Mouse (Mus musculus) liver, adult 2 months (tissue): Measurements from ENCODE around the gene Pgghg.

ENCODE experiments used
- CTCF ChIP-seq: fragments of 200-500 bp; IDR thresholded peaks from 2 replicates; pipeline ENCODE4 v1.5.1; 2011; ENCODE audit warnings: low read depth, low read length, control low read depth
- POLR2A ChIP-seq: fragments of 200-500 bp; IDR thresholded peaks from 2 replicates; pipeline ENCODE4 v1.6.1; 2011; ENCODE audit warnings: low read length, control low read depth; ENCODE audit not compliant: insufficient read depth; ENCODE audit errors: extremely low read depth

DNA sequence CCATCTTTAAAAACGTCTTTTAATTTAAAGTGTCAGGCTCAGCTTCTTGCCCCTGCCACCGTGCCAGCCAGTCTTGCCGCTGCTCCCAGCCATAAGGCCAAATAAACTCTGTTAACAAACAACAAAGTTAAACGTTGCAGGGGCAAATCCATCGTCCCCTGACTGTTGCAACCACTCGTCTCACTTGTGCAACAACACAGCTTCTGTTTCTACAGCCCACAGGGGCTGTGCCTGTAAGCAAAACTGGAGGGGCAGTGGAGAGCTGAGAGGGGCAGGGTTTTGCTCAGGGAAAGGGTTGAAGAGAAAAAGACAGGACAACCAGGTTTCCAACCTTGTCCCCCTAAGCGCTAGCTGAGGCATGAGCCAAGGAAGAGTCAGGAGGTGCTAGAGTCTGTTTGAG is 33.0 kb upstream of the Pgghg start:
- TF ChIP-seq POLR2A (0 out of 2 replicates have a peak, but pooled peaks have one; percentile 52), CTCF (no peak)
